Mouse (Mus musculus): Measurements from ENCODE around the gene Fam187b.

The Fam187b gene

DNA sequence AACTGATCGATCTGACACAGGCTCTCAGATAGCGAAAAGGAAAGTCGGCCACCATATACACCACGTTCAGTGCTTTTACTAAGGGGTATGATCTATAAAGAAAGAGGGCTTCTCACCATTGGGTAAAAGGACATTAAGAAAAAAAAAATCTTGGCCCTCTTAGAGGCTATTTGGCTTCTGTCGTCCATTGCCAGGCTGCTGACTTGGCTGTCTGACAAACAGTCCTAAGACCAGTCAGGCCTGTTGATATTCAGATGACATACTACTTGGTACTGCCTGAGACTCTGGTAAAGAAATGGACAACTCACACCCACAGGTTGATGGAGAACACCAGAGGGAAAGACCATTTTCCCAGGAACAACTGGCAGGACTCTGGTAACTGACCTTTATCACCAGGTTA is 39.4 kb downstream of the Fam187b start:
- no peak for DNase-seq

DNA sequence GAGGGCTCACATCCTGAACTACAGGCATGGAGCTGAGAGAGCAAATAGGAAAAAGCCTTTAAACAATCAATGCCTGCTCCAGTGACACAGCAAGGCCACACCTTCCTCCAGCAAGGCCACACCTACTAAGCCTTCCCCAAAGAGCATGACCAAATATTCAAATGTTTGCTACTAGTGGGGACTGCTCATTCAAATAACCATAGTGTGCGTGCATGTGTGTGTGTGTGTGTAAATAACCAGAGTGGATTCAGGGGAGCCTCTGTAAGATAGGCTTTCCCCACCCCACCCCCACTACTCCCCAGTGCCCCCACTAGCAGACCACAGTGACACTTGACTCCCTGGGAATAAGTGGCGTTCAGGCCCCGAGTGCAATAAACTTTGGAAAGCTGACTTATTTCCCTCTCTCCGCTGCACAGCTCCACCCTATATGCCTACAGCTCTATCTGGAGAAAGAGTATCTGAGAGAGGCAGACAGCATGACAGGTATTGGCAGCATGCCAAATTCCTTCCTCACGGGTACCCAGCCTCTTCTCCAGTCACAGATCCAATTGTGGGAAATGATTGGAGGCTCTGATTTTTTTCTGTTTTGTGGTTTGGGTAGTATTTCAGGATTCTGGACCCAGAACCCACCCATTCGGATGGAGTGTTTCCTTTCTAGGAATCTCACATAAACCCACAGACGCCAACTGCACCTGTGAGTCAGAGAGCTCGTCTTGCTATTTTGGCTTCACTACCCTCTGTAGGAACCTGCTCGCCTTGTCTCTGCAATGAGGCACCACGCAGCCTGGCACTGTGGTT is 43.7 kb downstream of the Fam187b start:
- DNase-seq, result peak; percentile 53 to 56

DNA sequence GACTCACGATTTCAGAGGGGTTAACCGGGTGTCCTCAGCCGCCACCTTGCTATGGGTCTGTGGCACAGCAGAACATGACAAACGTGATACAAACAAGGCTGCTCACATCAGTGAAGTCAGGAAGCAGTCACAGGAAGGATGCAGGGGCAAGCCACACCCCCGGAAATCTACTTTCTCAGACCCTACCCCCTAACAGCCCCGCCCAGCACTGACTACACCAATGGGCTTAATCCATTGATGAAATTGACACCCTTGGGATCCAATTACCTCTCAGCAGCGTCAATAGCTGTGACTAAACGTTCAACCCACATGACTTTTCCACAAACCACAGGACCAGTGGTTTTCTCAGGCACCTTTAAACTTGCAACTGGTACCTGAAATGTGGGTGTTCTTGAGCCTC is 55.0 kb downstream of the Fam187b start:
- no peak for DNase-seq

- no peak for DNase-seq
Measured at GRCm38 (mm10) chr7:31030717-31031116, 57.1 kb downstream of the Fam187b start.

DNA sequence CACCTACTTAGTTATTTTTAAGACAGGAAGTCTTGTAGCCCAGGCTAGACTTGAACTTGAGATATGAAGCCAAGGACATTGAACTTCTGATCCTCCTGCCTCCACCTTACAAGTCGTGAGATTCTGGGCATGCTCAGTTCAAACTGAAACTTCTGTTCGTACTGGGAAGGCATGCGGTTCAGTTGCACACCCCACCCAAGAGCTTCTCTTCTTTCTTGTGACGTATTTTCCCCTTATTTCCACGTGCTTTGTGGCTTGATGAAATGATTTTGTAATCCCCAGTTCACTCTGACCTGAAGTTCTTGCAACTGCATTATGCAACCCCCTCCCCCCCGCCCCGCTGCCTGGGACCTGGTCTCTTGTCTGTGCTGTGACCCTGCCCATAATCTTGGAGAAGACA is 58.1 kb downstream of the Fam187b start:
- DNase-seq, result no peak

DNA sequence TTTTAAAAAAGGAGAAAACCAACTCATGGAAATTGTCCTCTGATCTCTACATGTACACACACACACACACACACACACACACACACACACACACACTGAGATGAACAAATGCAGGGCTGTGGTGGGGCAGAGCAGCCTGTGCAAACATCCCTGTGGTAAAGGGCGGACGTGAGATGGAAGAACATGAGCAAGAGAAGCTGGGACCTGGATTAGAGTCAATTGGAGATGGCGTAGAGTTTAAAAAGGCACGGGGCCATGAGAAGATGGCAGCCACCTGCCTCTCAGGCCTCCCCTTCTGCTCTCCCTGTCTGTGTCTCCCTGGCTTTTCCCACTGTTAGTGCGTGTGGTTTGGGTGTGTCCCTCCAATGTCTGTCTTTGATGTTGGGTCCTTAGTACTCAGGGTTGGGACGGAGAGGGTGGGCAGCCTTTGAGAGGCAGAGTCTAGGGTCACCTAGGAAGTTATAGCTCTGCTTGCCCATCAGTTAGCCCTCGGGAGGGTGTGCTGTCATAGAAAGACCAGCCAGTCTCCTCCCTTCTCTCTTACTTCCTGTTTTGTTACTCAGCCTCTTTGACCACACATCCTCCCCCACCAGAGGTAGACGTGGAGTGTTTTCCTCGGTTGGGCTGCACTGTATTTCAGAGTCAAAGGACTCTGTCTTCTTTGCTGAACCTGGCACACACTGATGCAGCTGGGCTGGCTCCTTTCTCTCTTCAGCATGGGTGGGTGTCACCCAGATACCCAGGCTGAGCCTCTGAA is 60.0 kb downstream of the Fam187b start:
- no peak for DNase-seq

GRCm38 (mm10) chr7:31034789-31035188 is 61.2 kb downstream of the Fam187b start:
- DNase-seq, result no peak

GRCm38 (mm10) chr7:31035291-31035690 is 61.7 kb downstream of the Fam187b start:
- DNase-seq, result no peak

DNA sequence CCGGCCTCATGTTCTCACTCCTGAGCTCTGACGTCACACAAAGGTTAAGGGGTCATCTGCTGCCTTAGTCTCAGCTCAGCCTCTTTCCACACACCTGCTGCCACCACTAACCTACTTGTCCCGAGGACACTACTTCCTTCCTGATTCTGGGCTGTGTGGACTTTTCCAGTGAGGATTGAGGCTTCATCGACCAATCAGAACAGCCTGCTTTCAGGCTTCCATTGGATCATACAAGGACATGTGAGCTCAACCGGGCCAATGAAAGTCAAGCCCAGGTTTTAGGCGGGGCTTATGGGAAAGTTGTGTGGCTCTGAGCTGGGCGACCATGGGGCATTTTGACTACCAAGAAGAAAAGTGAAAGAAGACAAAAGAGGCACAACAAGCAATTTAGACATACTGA is 63.3 kb downstream of the Fam187b start:
- DNase-seq, result no peak

DNA sequence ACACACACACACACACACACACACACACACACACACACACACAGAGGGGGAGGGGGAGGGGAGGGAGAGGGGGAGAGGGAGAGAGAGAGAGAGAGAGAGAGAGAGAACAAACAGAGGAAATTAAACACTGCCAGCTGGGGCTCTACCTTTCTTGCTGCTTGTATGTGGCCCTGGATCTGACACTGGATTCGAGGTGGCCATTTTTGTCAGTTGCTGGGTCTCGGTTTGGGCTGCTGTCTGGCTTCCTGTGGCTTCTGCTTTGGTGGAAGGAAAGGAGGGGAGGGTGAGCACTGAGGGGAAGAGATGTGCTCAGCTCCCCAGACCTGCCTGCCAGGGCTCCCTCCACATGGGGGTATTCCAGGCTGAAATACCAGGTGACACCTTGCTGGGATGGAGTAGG is 64.1 kb downstream of the Fam187b start:
- DNase-seq, result no peak

DNA sequence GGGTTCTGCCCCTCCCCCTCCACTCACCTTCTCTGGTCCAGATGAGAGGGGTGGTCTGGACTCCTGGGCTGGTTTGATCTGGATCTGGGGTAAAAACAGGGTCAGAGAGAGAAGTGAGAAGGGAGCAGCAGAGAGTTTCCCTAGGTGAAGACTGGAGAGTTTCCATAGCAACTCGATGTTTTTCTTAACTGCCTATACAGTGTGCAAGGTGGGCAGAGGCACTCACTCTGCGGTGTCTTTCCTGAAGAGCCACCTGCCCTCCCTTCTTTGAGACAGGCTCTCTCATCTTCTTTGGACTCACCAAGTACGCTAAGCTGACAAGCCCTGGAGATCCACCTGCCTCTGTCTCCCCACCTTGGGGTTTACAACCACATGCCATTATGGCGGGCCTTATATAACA is 65.4 kb downstream of the Fam187b start:
- DNase-seq, result no peak
